8 mouse cellular contexts compared by ENCODE assay signal in genomic region chr12:80760396-80760801, GRCm38 (mm10). TPM values are rescaled to one million over a fixed set of nuclear protein-coding genes. Genes with fewer than 3 reads are reported as not detected.
DNase-seq lines count a peak whose midpoint lies in the region; TF ChIP-seq lines count a peak whose summit lies in the region.

Ccdc177 (minus strand) TSS chr12:80760687.

- peak; percentile 67; the same call in 1 of the 2 replicates for TF ChIP-seq POLR2A in cortical plate, adult 2 months (IDR thresholded peaks at IDR 0.05; ENCODE audit: extremely low read depth, insufficient read depth, low read length)

- H3K27ac ChIP-seq in cortical plate, adult 2 months (ENCODE audit: insufficient read depth, low read length), result peak within 1 kb of the TSS; percentile 42

- peak; percentile 63 to 71 for DNase-seq in adrenal gland, adult 18-20 months (ENCODE audit: low spot score in 2 of 2)
- peak; percentile 81 for DNase-seq in gastrocnemius, postnatal 10 days
- peak; percentile 73 for DNase-seq in hindlimb bud, embryonic 11.5 days (ENCODE audit: extremely low spot score, low read depth, low spot score)
- DNase-seq in left cerebral cortex, adult 18-20 months (ENCODE audit: low spot score in 2 of 2), result peak; percentile 89 to 90
- peak; percentile 87 for DNase-seq in lung, postnatal 36 days
- peak; percentile 89 for DNase-seq in right cerebral cortex, postnatal 14 days
- peak; percentile 79 for DNase-seq in urinary bladder, postnatal 14 days (ENCODE audit: low spot score)

- H3K4me3 ChIP-seq in cortical plate, adult 2 months (ENCODE audit: insufficient read depth, low read length), result peak within 1 kb of the TSS; percentile 59

- H3K4me1 ChIP-seq in cortical plate, adult 2 months (ENCODE audit: control insufficient read depth, insufficient read depth, low read length), result no peaks in the 10 kb centered on the region

- peak; percentile 85 for TF ChIP-seq CTCF in cortical plate, adult 2 months (IDR thresholded peaks at IDR 0.05; ENCODE audit: extremely low read depth, insufficient read depth, low read length)

RNA-seq across cellular contexts. Expression of gene Ccdc177, which starts in this region (rescaled TPM):
- not detected for total RNA-seq in adrenal gland, adult 18-20 months (2021)
- 5.6 and 7.5 TPM in 2 replicates for polyA plus RNA-seq in cortical plate, adult 2 months (2012; rRNA removed)
- under 1 TPM; 0.07 to 0.09 TPM for total RNA-seq in gastrocnemius, postnatal 10 days (2021)
- total RNA-seq in left cerebral cortex, adult 18-20 months (2021), result 10 to 100 TPM; 11.4 to 12.2 TPM

Comparison
In these comparisons a context has a peak if more than half of its experiments do, and no peak if none do; other contexts are left out.
1. Peak in every context shown above with its lines: DNase-seq, H3K4me3 ChIP-seq and H3K27ac ChIP-seq.
2. RNA of gene Ccdc177 (total RNA-seq): 11.4 to 12.2 TPM in left cerebral cortex, adult 18-20 months; 0.07 to 0.09 TPM in gastrocnemius, postnatal 10 days and not detected in adrenal gland, adult 18-20 months; every median in the first group is over 10 times any median in the second.
3. Peak in DNase-seq in adrenal gland, adult 18-20 months; RNA of the gene not detected or under 1 TPM.
4. Peak in DNase-seq in gastrocnemius, postnatal 10 days; RNA of the gene not detected or under 1 TPM.